Mouse (Mus musculus): ENCODE measurements at regions not wholly inside any gene's neighbourhood (a gene's known extent, or its start where the extent isn't known, plus 50 kb on each side); places are given as distances from the start of the nearest gene placed in this dataset.

- TF ChIP-seq CTCF (IDR thresholded peaks at IDR 0.05) (no peak), EP300 (IDR thresholded peaks at IDR 0.05) (no peak)
These were observed 244.8 kb upstream of the Pitx2 start for GRCm38 (mm10) chr3:128954886-128955285.

Measured in lung, postnatal 0 days (tissue).